Mouse (Mus musculus): ENCODE data around the gene Gnb2. TPM values are rescaled to one million over a fixed set of nuclear protein-coding genes. Genes with fewer than 3 reads are reported as not detected.

Gnb2 gene
- polyA plus RNA-seq, 1 experiment from 2014 or later = 319 TPM

- ATAC-seq (replicated peaks; ENCODE audit: low FRiP score) (no peak), DNase-seq (ENCODE audit: low spot score) (no peak)
- no peak overlapping the region for H3K4me2 ChIP-seq
- H3K9ac ChIP-seq (ENCODE audit: low read depth, low read length) = no peak overlapping the region
- H3K27me3 ChIP-seq (replicated peaks; ENCODE audit: control insufficient read depth, insufficient read depth, low read length) = no peaks in the 10 kb centered on the region
- 0 out of 2 replicates have a peak, but pooled peaks cover 3% of the 10 kb centered on the region for H3K4me1 ChIP-seq (replicated peaks; ENCODE audit: control insufficient read depth, insufficient read depth, low read length)
- no peak overlapping the region for H3K4me3 ChIP-seq (ENCODE audit: low read depth, low read length)
- no peak overlapping the region for H3K27ac ChIP-seq (ENCODE audit: low read depth, low read length)
- H3K36me3 ChIP-seq (ENCODE audit: control insufficient read depth, insufficient read depth, low read length) = peaks cover 53% of the 10 kb centered on the region
- no peaks in the 10 kb centered on the region for H3K9me3 ChIP-seq (ENCODE audit: control insufficient read depth, low read length)
- WGBS = 92% methylated on average over 27 of the region's 27 CpGs
These were observed 13.4 kb downstream of the Gnb2 start for GRCm38 (mm10) chr5:137519691-137520550.

- 0 out of 2 replicates have a peak, but pooled peaks have one; percentile 29 for ATAC-seq (replicated peaks; ENCODE audit: low FRiP score)
- Histone ChIP-seq H3K9ac (ENCODE audit: low read depth, low read length) (no peak within 1 kb of the TSS), H3K4me3 (ENCODE audit: low read depth, low read length) (no peak within 1 kb of the TSS), H3K36me3 (ENCODE audit: control insufficient read depth, insufficient read depth, low read length) (peaks cover 41% of the 10 kb centered on the region), H3K4me2 (no peak within 1 kb of the TSS), H3K9me3 (ENCODE audit: control insufficient read depth, low read length) (no peaks in the 10 kb centered on the region), H3K27ac (ENCODE audit: low read depth, low read length) (no peak within 1 kb of the TSS), H3K4me1 (replicated peaks; ENCODE audit: control insufficient read depth, insufficient read depth, low read length) (0 out of 2 replicates have a peak, but pooled peaks cover 5% of the 10 kb centered on the region), H3K27me3 (replicated peaks; ENCODE audit: control insufficient read depth, insufficient read depth, low read length) (no peaks in the 10 kb centered on the region)
- WGBS = 81% methylated on average over 5 of the region's 5 CpGs
- DNase-seq (ENCODE audit: low spot score) = no peak
These were observed 14.9 kb downstream of the Gnb2 start, which contains the start of gene Gigyf1 for GRCm38 (mm10) chr5:137518436-137518835. Gigyf1 (plus strand) TSS chr5:137518548.

GRCm38 (mm10) chr5:137514811-137515210 is 18.5 kb downstream of the Gnb2 start:
- peaks cover 23% of the 10 kb centered on the region for H3K4me1 ChIP-seq (replicated peaks; ENCODE audit: control insufficient read depth, insufficient read depth, low read length)
- H3K9me3 ChIP-seq (ENCODE audit: control insufficient read depth, low read length) = no peaks in the 10 kb centered on the region
- H3K4me2 ChIP-seq = no peak overlapping the region
- no peak overlapping the region for H3K27ac ChIP-seq (ENCODE audit: low read depth, low read length)
- 86% methylated on average over 3 of the region's 3 CpGs for WGBS
- ATAC-seq (replicated peaks; ENCODE audit: low FRiP score) = no peak
- no peak overlapping the region for H3K9ac ChIP-seq (ENCODE audit: low read depth, low read length)
- H3K27me3 ChIP-seq (replicated peaks; ENCODE audit: control insufficient read depth, insufficient read depth, low read length) = no peaks in the 10 kb centered on the region
- DNase-seq (ENCODE audit: low spot score) = no peak
- H3K4me3 ChIP-seq (ENCODE audit: low read depth, low read length) = no peak overlapping the region
- H3K36me3 ChIP-seq (ENCODE audit: control insufficient read depth, insufficient read depth, low read length) = peaks cover 13% of the 10 kb centered on the region

GRCm38 (mm10) chr5:137513951-137514721 is 19.2 kb downstream of the Gnb2 start:
- WGBS = 89% methylated on average over 12 of the region's 12 CpGs
- Histone ChIP-seq H3K9me3 (ENCODE audit: control insufficient read depth, low read length) (no peaks in the 10 kb centered on the region), H3K4me3 (ENCODE audit: low read depth, low read length) (no peak overlapping the region), H3K9ac (ENCODE audit: low read depth, low read length) (no peak overlapping the region), H3K27ac (ENCODE audit: low read depth, low read length) (no peak overlapping the region), H3K4me1 (replicated peaks; ENCODE audit: control insufficient read depth, insufficient read depth, low read length) (peaks cover 25% of the 10 kb centered on the region), H3K36me3 (ENCODE audit: control insufficient read depth, insufficient read depth, low read length) (peaks cover 7% of the 10 kb centered on the region), H3K4me2 (no peak overlapping the region), H3K27me3 (replicated peaks; ENCODE audit: control insufficient read depth, insufficient read depth, low read length) (no peaks in the 10 kb centered on the region)
- ATAC-seq (replicated peaks; ENCODE audit: low FRiP score) = no peak
- no peak for DNase-seq (ENCODE audit: low spot score)

- H3K27me3 ChIP-seq (replicated peaks; ENCODE audit: control insufficient read depth, insufficient read depth, low read length) = no peaks in the 10 kb centered on the region
- H3K4me3 ChIP-seq (ENCODE audit: low read depth, low read length) = no peak overlapping the region
- DNase-seq (ENCODE audit: low spot score) (no peak), ATAC-seq (replicated peaks; ENCODE audit: low FRiP score) (no peak)
- H3K36me3 ChIP-seq (ENCODE audit: control insufficient read depth, insufficient read depth, low read length) = no peaks in the 10 kb centered on the region
- H3K4me2 ChIP-seq = no peak overlapping the region
- peaks cover 25% of the 10 kb centered on the region for H3K4me1 ChIP-seq (replicated peaks; ENCODE audit: control insufficient read depth, insufficient read depth, low read length)
- WGBS = 76% methylated on average over 11 of the region's 11 CpGs
- no peaks in the 10 kb centered on the region for H3K9me3 ChIP-seq (ENCODE audit: control insufficient read depth, low read length)
- no peak overlapping the region for H3K9ac ChIP-seq (ENCODE audit: low read depth, low read length)
- H3K27ac ChIP-seq (ENCODE audit: low read depth, low read length) = no peak overlapping the region
These were observed 20.2 kb downstream of the Gnb2 start for GRCm38 (mm10) chr5:137512847-137513794.

- Histone ChIP-seq H3K27ac (ENCODE audit: low read depth, low read length) (no peak overlapping the region), H3K9ac (ENCODE audit: low read depth, low read length) (peak overlapping the region; percentile 99), H3K9me3 (ENCODE audit: control insufficient read depth, low read length) (no peaks in the 10 kb centered on the region), H3K4me3 (ENCODE audit: low read depth, low read length) (peak overlapping the region; percentile 99), H3K4me1 (replicated peaks; ENCODE audit: control insufficient read depth, insufficient read depth, low read length) (peaks cover 25% of the 10 kb centered on the region), H3K4me2 (peak overlapping the region; percentile 95), H3K27me3 (replicated peaks; ENCODE audit: control insufficient read depth, insufficient read depth, low read length) (no peaks in the 10 kb centered on the region), H3K36me3 (ENCODE audit: control insufficient read depth, insufficient read depth, low read length) (no peaks in the 10 kb centered on the region)
- WGBS = 75% methylated on average over 3 of the region's 3 CpGs
- ATAC-seq (replicated peaks; ENCODE audit: low FRiP score) (no peak), DNase-seq (ENCODE audit: low spot score) (no peak)
These were observed 21.6 kb downstream of the Gnb2 start for GRCm38 (mm10) chr5:137511706-137512105.

GRCm38 (mm10) chr5:137510573-137511390 is 22.5 kb downstream of the Gnb2 start:
- WGBS = 1% methylated on average over 63 of the region's 83 CpGs
- H3K4me1 ChIP-seq (replicated peaks; ENCODE audit: control insufficient read depth, insufficient read depth, low read length) = peaks cover 25% of the 10 kb centered on the region
- no peaks in the 10 kb centered on the region for H3K27me3 ChIP-seq (replicated peaks; ENCODE audit: control insufficient read depth, insufficient read depth, low read length)

More at GRCm38 (mm10) chr5:137510573-137511390, 22.5 kb downstream of the Gnb2 start:
- H3K9ac ChIP-seq (ENCODE audit: low read depth, low read length) = peak overlapping the region; percentile 99
- peak; percentile 49 for DNase-seq (ENCODE audit: low spot score)
- no peaks in the 10 kb centered on the region for H3K36me3 ChIP-seq (ENCODE audit: control insufficient read depth, insufficient read depth, low read length)
- ATAC-seq (replicated peaks; ENCODE audit: low FRiP score) = peak; percentile 64
- peak overlapping the region; percentile 99 for H3K4me3 ChIP-seq (ENCODE audit: low read depth, low read length)
- no peaks in the 10 kb centered on the region for H3K9me3 ChIP-seq (ENCODE audit: control insufficient read depth, low read length)
- peak overlapping the region; percentile 95 for H3K4me2 ChIP-seq
- peak overlapping the region; percentile 85 for H3K27ac ChIP-seq (ENCODE audit: low read depth, low read length)

All from liver, embryonic 11.5 days (tissue).